Mouse (Mus musculus) T-helper 2 cell (primary cell): ENCODE results near the gene Ddr1.

Experiments
- in situ Hi-C: fragments of 300-600 bp; cut with MboI, MseI; formaldehyde crosslinking; loops from one replicate; pipeline ENCODE4 v1.15.1; 2025; ENCODE audit warnings: high pct_unique_total_duplicates

The Ddr1 gene

DNA sequence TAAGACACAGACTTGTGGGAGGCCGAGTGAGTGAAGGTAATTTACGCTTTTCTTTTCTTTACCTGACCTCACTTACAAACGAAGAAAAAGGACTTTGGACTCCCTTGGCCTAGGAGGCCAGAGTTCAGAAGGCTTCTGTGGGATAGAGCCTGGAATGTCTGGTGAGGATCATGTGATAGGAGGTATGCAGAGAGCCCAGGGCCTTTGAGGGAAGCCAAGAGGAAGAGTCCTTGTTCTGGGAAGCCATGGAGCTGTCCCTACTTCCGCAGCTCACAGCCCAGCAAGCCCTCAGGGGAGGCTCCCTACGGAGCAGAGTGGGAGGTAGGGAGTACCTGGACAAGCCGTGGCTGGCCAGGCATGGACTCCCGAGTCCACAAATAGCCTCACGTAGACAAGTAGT is 17.3 kb upstream of the Ddr1 start:
- in situ Hi-C loops, result no loop called here

DNA sequence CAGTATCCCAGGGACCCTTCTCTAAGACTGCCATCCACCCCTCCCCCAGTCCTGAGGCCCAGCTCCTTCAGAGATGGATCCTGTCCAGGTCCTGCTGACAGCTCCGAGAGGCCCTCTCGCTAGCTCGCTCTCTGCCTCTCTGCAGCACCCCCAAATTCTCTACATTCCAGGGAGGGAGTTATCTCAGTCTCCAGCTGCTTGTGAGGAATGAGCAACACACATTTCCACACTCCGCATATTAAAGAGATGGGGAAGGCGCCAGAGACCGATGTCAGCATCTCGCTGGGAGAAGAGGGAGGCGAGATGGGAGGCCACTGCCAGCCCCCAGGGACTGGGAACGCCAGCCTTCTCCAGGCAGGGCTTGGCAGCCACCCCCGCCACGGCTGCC is 15.9 kb upstream of the Ddr1 start:
- in situ Hi-C loops, result no loop called here

DNA sequence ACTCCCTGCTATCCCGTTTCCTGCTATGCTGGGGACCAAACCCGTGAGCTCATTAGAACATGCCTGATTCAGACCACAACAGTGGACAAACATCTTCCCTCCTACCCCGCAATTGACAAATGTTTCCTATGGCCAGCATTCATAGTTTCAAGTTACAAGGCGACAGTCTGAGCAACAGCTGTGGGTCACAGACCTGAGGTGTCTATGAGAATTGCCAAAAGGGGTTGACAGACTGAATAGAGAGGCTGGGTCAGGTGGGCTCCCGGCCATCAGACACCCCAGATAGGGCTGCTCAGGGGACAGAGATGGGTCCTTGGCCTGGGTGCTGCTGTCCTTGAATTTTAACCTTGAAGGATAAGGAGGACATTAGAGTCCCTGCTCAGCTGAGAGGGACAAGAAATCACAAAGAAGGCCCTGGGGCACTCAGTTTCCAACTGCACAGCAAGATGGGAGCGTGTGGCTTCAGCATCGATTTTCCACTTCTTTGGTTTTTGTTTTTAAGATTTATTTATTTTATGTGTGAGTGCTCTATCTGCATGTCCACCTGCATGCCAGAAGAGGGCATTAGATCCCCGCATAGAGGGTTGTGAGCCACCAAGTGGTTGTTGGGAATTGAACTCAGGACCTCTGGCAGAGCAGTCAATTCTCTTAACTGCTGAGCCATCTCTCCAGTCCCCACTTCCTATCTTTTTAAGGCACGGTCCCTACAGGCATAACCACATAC is 15.4 kb upstream of the Ddr1 start:
- in situ Hi-C loops, result no loop called here

DNA sequence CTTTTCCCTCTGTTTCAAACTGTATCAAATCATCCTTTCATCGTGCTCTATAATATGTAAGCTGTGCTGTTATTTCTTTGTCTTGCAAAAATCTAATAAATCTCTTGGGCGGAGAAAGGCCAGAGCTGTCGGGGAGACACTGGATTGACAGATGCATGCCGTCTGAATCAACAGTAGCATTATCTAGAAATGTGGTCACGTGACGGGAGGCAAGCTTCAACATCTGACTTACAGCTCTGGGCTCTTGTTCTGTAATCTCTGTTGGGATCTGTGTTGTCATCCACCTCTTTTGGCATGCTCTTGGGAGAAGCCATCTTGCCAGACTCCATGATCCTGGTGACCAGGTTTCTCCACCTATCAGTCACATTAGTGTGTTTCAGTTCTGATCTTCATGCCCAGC is 12.7 kb upstream of the Ddr1 start:
- in situ Hi-C loops, result no loop called here

DNA sequence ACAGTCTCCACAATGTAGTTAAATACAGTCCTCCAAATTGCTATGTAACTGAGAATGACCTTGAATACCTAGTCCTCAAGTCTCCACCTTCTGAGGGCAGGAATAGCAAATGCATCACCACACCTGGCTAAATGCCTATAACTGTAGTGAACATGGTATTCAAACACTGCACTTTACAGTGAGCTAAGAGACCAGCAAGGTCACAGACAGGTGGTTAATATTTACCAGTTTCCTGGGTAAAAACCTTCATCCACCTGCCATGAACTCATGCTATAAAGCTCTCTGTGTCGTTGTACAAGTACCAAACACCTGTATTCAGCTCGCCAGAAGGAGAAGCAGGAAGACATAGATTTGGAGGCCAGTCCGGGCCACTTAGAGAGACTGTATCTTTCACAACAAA is 11.7 kb upstream of the Ddr1 start:
- in situ Hi-C loops, result no loop called here

DNA sequence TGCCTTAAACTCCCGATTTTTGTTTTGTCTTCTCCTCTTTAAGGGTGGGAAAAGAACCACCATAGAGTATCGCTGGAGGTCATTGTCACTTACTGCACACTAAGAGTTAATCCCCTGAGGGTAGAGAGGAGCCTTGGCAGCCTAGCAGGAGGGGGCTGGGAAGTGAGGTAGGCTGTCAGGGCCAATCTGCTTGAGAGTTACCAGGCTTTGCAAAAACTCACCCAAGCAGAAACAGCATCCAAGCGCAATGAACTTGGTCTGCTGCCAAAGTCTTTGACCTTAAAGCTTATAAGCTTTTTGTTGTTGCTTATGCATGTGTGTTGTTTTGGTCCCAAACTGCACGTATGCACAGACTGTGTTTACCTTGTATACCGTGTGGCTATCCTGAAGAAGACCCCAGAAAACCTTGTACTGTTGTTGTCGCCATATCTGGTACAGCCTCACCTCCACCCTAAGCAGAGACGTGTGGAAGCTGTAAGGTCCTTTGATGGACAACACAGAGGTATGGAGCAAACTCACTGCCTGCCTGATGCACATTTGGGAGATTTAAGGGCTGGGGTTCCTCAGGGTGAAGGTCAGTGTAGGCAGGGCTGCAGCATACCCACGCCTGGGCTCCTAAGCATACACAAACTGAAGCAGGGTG is 6.4 kb upstream of the Ddr1 start:
- in situ Hi-C loops, result no loop called here

DNA sequence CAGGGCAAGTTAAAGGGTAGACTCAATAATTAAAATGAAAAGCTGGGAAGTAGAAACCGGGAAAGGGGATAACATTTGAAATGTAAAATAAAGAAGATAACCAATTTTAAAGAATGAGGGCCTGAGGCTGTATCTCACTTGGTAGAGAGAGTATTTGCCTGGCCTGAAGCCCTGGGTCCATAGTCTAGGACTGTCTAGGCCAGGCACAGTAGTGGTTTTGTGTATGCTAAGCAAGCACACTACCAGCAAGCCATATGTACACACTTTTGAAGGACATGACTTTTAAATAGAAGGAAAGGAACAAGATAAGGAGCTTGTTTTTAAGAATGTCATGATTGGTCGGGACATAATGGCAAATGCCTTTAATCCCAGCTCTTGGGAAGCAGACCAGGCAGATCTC is 4.2 kb upstream of the Ddr1 start:
- in situ Hi-C loops, result loop anchor here (5.0 kb wide), 1 partner anchor 36 kb away; the partner anchor contains the start of gene Gtf2h4

DNA sequence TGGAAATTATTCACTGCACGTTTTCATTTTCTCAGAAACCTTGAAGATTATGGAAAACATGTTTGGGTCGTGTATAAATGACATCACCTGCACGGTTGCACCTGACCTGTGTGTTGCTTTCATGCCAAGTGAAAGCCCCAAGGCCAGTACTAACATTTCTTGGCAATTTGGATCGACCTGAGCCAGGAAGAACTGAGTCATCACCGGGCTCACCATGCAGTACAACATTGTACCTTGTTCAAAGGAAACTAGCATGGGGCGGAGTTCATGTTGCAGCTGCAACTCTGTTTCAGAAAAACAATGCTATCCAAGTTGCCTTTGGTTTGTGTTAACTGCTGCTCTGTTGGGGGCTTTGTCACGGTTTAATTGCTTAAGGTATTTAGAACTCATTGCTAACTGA is 3.5 kb upstream of the Ddr1 start:
- in situ Hi-C loops, result loop anchor here (5.0 kb wide), 1 partner anchor 36 kb away; the partner anchor contains the start of gene Gtf2h4

DNA sequence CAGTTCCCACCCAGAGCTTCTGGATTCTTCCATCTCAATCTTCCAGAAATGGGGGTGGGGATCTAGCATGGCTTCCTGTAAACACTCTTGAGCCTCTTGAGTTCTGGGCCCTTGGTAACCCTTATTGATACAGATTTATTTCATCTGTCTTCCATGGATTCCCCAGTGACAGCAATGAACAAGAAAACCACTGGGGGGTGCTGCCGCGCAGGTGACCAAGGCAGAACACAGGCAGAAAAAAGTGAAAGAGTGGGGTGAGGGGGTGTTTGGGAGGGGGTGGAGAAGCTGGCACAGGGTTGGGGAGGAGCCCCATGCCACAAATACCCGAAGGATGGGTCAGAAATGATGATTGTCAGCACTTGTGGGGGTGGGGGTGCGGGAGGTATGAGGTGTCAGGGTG is 1.4 kb upstream of the Ddr1 start:
- in situ Hi-C loops, result loop anchor here (5.0 kb wide), 1 partner anchor 34 kb away; the partner anchor contains the start of gene Gtf2h4

DNA sequence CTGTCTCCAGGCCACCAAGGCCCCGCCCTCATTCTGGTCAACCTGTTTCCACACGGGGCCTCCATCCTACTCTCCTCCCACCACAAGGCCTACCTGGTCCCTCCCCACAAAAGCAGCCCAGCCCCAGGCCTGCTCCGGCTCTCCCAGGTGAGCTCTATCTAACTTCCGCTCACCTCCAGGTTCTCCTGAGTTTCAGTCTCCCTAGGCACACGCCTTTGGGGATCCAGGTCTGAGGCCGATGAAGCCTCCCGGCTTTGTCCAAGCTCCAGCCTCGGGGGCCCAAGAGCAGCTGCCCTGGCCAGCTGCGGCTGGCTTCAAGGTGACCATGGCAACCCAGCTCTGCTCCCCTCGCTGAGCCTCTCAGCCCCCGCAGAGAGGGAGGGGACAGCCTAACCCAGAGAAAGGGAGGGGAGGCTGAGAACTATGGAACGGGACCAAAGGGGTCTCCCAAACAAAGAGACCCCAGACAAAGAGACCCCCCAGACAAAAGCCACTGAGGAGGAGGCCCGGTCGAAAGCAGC is 610 bp downstream of the Ddr1 start:
- in situ Hi-C loops, result no loop called here

DNA sequence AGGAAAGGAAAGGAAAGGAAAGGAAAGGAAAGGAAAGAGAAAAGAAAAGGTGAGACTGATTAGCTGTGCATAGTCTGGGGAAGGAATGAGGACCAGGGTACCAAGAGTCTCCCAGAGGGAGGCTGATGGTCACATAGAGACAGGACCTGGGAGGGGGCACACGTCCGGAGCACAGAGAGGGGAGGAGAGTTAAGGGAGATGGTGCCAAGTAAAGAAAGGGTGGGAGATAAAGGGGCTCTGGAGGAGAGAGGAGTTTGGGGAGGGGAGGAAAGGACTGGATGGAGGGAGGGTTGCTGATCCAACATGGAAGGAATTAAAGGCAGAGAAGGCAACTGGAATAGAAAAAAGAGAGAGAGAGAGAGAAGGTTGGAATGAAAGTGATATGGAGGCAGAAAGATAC is 1.4 kb downstream of the Ddr1 start:
- in situ Hi-C loops, result no loop called here

DNA sequence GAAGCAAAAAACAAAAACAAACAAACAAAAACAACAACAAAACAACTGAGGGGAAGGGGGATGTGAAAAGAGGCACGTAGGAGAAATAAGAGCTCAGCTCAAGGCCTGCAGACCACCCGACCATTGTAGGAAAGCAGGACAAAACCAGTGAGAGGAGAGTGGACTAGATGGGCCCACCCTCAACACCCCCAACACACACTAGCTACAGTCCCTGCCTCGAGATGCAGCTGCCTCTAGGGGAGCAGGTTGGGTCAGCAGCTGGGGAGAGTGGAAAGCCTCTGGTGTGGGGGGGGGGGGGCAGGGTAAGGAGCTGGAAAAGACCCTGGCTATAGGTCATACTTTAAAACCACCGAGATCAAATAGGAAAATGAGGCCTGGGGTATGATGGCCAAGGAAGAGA is 1.8 kb downstream of the Ddr1 start:
- in situ Hi-C loops, result no loop called here

DNA sequence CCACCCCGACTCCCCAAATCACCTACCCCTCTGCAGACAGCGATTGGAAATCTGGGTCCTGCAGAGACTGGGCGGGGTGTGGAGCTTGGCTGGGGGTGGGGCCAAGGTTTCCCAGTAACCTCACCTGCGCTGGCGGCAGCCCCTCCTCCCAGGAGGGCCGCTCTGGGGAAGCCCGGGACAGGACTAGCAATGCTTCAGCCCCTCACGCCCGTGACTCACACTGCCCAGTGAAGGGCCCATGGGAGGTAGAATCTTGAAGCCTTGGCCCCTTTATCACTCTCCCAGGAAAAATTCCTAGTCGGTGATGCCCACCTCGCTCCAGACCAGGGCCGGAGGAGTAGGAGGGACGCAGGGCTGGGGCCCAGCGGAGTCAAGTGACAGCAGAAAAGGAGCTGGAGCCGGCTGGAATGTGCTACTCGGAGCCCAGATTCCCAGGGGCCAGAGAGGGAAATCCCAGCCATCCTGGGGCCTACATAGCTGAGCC is 2.4 kb downstream of the Ddr1 start:
- in situ Hi-C loops, result no loop called here

DNA sequence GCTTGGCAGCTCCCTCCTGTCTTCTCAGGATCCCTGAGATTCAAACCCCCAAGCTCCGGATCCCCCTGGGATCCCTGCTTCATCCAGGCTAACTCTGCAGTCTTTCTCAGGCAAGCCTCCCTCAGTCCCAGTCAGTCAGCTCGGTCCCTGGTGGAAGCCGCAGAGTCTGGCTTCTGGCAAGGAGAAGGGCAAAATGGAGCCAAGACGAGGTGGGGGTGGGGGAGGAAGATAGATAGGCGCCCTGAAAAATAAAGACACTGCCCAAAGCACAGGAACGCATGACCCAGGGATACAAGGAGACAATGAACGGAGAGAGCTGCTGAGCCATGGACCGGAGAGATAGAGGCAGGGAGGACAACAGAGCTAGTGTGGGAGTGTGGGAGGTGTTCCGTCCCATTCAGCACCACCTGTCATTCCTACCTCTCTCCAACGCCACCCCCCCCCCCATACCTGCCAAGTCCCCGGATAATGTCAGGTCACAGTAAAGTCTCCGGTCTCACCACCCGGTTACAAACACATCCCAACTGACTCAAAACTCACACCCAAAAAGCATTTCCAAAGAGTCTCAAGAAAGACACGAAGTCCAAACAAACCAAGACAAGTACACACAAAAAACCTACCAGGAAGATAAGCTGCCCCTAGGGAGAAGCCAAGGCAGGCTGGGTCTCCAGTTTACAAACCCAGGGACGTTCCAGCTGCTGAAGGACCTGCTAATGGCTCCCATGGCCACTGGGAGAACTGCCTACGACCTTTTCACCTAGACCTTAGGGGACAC is 3.0 kb downstream of the Ddr1 start:
- in situ Hi-C loops, result no loop called here

DNA sequence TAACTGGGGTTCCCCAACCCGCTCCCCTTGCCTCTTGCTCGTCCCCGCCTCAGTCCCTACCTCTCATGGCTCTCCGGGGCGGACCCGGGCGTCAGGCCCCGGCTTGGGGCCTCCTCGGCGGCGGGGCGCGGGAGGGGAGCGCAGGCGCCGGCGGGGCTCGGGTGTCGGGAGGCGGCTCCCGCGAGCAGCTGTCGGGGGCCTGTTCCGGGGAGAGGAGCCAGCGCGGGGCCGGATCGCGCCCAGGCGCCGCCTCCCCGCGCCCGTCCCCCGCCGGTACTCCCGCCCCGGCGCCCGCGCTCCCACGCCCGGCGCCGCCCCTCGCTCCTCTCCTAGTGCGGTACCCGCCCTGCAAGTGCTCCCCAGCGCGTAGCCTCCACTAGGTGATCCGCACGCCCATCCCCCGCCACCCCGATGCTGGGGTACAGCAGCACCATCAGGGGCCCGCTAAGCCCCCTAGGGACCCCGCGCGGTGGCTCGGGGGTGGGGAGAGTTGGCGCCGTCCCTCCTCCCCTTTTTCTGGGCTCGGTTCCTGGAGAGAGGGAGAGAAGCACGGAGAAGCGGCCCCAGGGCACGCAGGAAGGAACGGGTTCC is 4.0 kb downstream of the Ddr1 start:
- in situ Hi-C loops, result no loop called here

DNA sequence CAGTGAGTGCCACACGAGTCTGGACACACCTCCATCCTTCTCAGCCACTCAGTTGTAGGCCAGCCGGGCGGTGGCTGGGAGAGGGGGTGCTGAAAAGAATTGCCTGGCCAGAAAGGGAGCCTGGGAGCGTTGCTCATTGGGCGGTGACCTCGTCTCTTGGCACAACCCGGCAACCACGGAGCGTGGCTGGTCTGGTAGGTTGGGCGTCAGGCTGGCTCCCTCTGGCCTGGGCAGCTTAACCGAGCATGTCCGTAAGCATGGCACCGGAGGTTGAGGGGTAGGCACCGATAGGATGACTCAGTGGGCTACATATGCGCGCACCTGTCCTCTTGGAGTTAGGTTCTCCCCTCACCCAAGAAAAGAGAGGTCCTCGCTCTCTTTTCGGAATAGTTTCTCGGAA is 4.5 kb downstream of the Ddr1 start:
- in situ Hi-C loops, result no loop called here

DNA sequence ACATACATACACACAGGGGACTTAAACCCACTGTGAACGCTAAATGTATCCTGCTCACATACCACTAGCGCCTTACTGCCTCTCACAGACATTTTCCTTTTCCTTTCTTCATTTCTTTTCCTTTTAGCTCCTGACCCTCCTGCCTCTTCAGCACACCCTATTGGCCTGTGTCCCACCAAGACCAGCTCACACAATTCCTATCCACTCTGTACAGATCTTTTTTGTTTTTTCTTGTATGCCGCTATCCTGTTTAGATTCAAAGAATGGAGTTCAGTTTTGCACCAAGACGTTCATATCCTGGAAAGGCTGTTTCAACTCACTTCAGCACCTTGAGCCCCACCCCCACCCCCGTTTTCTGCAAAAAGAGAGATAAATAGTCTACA is 5.9 kb downstream of the Ddr1 start:
- in situ Hi-C loops, result no loop called here

DNA sequence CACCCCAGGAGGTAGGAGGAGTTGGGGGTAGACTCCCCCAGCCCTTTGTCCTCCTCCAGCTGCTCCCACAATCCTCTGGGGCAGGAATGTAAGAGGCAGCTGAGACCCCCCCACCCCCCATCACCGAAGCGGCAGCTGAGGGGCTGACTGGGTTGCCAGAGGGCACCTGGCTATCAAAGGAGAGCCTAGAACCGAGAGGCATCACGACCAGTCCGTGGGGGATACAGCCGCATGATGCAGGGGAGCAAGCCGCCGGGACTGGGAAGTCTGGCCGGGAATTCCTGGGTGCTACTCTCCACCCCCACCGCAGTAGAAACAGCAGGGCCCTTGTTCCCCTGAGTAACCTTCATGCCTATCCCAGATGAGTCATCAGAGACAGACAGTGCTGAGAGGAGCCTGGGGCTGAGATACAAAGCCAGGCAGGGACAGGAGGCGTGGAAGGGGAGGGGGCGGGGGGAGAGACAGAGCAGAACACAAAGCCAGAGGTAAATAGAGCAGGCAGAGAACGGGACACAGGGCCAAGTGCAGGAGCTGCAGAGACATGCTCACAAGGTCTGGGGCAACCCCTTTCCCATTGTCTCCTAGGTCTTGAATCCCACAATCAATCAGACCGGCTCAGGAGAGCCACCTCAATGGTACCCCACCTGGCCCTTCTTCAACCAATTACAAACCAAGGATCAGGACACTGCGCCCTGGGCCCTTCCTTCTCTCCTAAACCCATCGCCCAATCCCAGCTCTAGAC is 6.5 kb downstream of the Ddr1 start:
- in situ Hi-C loops, result no loop called here

DNA sequence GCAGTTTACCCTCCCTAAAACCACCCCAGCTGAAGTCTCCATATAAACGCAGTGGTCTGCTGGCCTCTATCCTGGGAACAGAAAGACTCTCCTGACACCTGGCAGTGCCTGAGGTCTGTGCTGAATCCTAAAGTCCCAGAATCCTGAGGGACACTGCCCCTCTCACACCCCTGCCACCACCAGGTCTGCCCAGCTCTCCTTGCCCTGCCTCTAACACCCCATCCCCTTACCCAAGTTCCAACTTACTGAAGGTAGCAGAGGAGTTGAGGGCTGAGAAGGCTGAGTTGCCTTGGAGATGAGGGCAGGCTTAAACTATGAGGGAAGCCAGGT is 7.0 kb downstream of the Ddr1 start:
- in situ Hi-C loops, result no loop called here

DNA sequence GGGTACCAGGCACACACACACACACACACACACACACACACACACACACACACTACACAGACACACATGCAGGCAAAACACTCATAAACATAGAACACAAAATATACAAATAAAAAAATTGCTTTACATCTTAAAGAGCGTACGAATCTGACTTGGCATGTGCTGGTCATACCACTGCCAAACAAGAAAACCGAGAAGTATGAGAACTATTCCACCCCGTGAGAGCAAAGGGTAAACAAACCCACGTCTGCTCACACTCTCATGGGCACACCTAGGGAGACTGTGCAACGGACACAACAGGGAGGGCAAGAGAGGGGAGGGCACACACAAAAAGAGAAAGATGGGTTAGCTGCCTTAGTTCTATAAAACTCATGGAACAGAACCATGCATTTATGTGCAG is 7.7 kb downstream of the Ddr1 start:
- in situ Hi-C loops, result no loop called here

DNA sequence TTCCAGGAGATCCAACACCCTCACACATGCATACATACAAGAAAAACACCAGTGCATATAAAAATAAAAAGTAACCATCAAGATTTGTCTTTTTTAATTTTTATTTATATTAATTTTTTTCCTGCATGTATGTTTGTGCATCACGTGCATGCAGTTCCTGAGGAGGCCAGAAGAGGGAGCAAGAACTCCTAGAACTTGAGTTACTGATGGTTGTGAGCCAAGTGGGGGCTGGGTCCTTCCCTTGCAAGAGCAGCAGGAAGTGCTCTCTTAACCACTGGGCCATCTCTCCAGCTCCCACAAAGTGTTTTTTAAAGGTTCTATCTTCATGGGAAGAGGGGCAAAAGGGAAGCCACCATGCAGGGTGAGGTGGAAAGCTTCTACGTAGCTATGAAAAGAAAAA is 9.1 kb downstream of the Ddr1 start:
- in situ Hi-C loops, result no loop called here
